Mouse (Mus musculus) MEL (cell line): ENCODE results near the gene Krt23. TPM values are rescaled to one million over a fixed set of nuclear protein-coding genes. Genes with fewer than 3 reads are reported as not detected.

Experiments
- DNase-seq: peaks from one replicate; pipeline ENCODE4 v3.0.0; 2011; ENCODE audit warnings: low read depth, low spot score
- H3K27ac ChIP-seq: 2 replicates; pipeline ENCODE4 v1.5.1; 2012; ENCODE audit warnings: low read depth, mild to moderate bottlenecking, control low read depth, low read length, moderate library complexity; ENCODE audit not compliant: control insufficient read depth
- H3K27me3 ChIP-seq, 2 experiments: fragments of 150-350 bp in 1 of 2; sonication (generic) in 1 of 2; 2 replicates each; pipeline ENCODE4 v1.6.1; 2012; ENCODE audit warnings: low read length in 2 of 2, mild to moderate bottlenecking in 2 of 2, improper control_type of control experiment in 1 of 2, moderate library complexity in 1 of 2; ENCODE audit not compliant: insufficient read depth in 2 of 2, control insufficient read depth in 1 of 2
- H3K36me3 ChIP-seq, 2 experiments: 2 replicates each; pipeline ENCODE4 v1.6.1; 2012 to 2014; ENCODE audit warnings: low read length in 2 of 2, improper control_type of control experiment in 1 of 2, inconsistent platforms in 1 of 2, mild to moderate bottlenecking in 1 of 2; ENCODE audit not compliant: insufficient read depth in 2 of 2, control insufficient read depth in 1 of 2
- H3K4me1 ChIP-seq, 2 experiments: fragments of 150-350 bp in 1 of 2; sonication (generic) in 1 of 2; 2 replicates each; pipeline ENCODE4 v1.6.1; 2012; ENCODE audit warnings: low read length in 2 of 2, improper control_type of control experiment in 1 of 2, mild to moderate bottlenecking in 1 of 2; ENCODE audit not compliant: insufficient read depth in 2 of 2, control insufficient read depth in 1 of 2
- H3K4me3 ChIP-seq, 2 experiments: fragments of 150-350 bp in 1 of 2; sonication (generic) in 1 of 2; 2 replicates each; pipeline ENCODE4 v1.5.1; 2012; ENCODE audit warnings: low read depth in 2 of 2, low read length in 2 of 2, mild to moderate bottlenecking in 2 of 2, moderate library complexity in 2 of 2, control low read depth in 1 of 2, improper control_type of control experiment in 1 of 2; ENCODE audit not compliant: control insufficient read depth in 1 of 2, insufficient read depth in 1 of 2
- H3K79me2 ChIP-seq: 2 replicates; pipeline ENCODE4 v1.6.1; 2012; ENCODE audit warnings: mild to moderate bottlenecking, low read length, moderate library complexity; ENCODE audit not compliant: control insufficient read depth, poor library complexity, insufficient read depth
- H3K9ac ChIP-seq: 2 replicates; pipeline ENCODE4 v1.6.1; 2012; ENCODE audit warnings: low read depth, mild to moderate bottlenecking, control low read depth, low read length, moderate library complexity; ENCODE audit not compliant: control insufficient read depth, poor library complexity, severe bottlenecking
- H3K9me3 ChIP-seq: fragments of 150-350 bp; sonication (generic); replicated peaks from 2 replicates; pipeline ENCODE4 v1.6.1; 2012; ENCODE audit warnings: mild to moderate bottlenecking, low read length, improper control_type of control experiment, moderate library complexity; ENCODE audit not compliant: insufficient read depth
- CHD1 ChIP-seq: IDR thresholded peaks from 2 replicates; pipeline ENCODE4 v1.6.1; 2012; ENCODE audit warnings: low read depth, mild to moderate bottlenecking, inconsistent platforms, low read length, improper control_type of control experiment
- CHD2 ChIP-seq: IDR thresholded peaks from 2 replicates; pipeline ENCODE4 v1.6.1; 2011; ENCODE audit warnings: low read length, improper control_type of control experiment
- CTCF ChIP-seq, 3 experiments: IDR thresholded peaks in 2 of 3; conservative IDR thresholded peaks in 1 of 3; 2 replicates each; pipeline ENCODE4 v1.5.1; 2011 to 2012; ENCODE audit warnings: low read length in 3 of 3, low read depth in 2 of 3, mild to moderate bottlenecking in 2 of 3, improper control_type of control experiment in 1 of 3, inconsistent platforms in 1 of 3, mixed read lengths in 1 of 3, moderate library complexity in 1 of 3; ENCODE audit not compliant: control insufficient read depth in 1 of 3, insufficient read depth in 1 of 3, poor library complexity in 1 of 3, severe bottlenecking in 1 of 3
- E2F4 ChIP-seq: IDR thresholded peaks from 2 replicates; pipeline ENCODE4 v1.6.1; 2011; ENCODE audit warnings: low read depth, low read length, improper control_type of control experiment, borderline replicate concordance
- ELF1 ChIP-seq: IDR thresholded peaks from 2 replicates; pipeline ENCODE4 v1.6.1; 2014; ENCODE audit warnings: low read depth, mild to moderate bottlenecking, inconsistent platforms, low read length, improper control_type of control experiment, moderate library complexity
- EP300 ChIP-seq, 2 experiments: IDR thresholded peaks; 2 replicates each; pipeline ENCODE4 v1.6.1; 2011; ENCODE audit warnings: improper control_type of control experiment in 2 of 2, low read length in 2 of 2, low read depth in 1 of 2, mild to moderate bottlenecking in 1 of 2
- JUND ChIP-seq: IDR thresholded peaks from 2 replicates; pipeline ENCODE4 v1.6.1; 2011; ENCODE audit warnings: low read depth, mild to moderate bottlenecking, improper control_type of control experiment, low read length
- MAFK ChIP-seq: IDR thresholded peaks from 2 replicates; pipeline ENCODE4 v1.6.1; 2011; ENCODE audit warnings: low read depth, mild to moderate bottlenecking, low read length, improper control_type of control experiment, borderline replicate concordance
- MAX ChIP-seq: IDR thresholded peaks from 2 replicates; pipeline ENCODE4 v1.6.1; 2011; ENCODE audit warnings: low read length, improper control_type of control experiment
- MEF2A ChIP-seq: IDR thresholded peaks from 2 replicates; pipeline ENCODE4 v1.6.1; 2014; ENCODE audit warnings: low read depth, mild to moderate bottlenecking, inconsistent platforms, low read length, improper control_type of control experiment; ENCODE audit not compliant: poor library complexity, insufficient replicate concordance, severe bottlenecking; ENCODE audit errors: extremely low read depth
- MXI1 ChIP-seq: IDR thresholded peaks from 2 replicates; pipeline ENCODE4 v1.6.1; 2011; ENCODE audit warnings: mild to moderate bottlenecking, low read depth, low read length, improper control_type of control experiment
- NELFE ChIP-seq: IDR thresholded peaks from 2 replicates; pipeline ENCODE4 v1.6.1; 2011; ENCODE audit warnings: low read depth, low read length, improper control_type of control experiment
- NRF1 ChIP-seq: IDR thresholded peaks from 2 replicates; pipeline ENCODE4 v1.6.1; 2014; ENCODE audit warnings: low read depth, mild to moderate bottlenecking, inconsistent platforms, low read length, improper control_type of control experiment, moderate library complexity; ENCODE audit not compliant: poor library complexity, insufficient read depth, severe bottlenecking
- POLR2A ChIP-seq, 2 experiments: IDR thresholded peaks; 2 replicates each; pipeline ENCODE4 v1.6.1; 2011 to 2012; ENCODE audit warnings: low read length in 2 of 2, mild to moderate bottlenecking in 2 of 2, control low read depth in 1 of 2, improper control_type of control experiment in 1 of 2, low read depth in 1 of 2, moderate library complexity in 1 of 2; ENCODE audit not compliant: control insufficient read depth in 1 of 2, insufficient read depth in 1 of 2, poor library complexity in 1 of 2
- POLR2AphosphoS2 ChIP-seq: IDR thresholded peaks from 2 replicates; pipeline ENCODE4 v1.6.1; 2011; ENCODE audit warnings: low read length, improper control_type of control experiment
- TAL1 ChIP-seq: IDR thresholded peaks from 2 replicates; pipeline ENCODE4 v1.6.1; 2012; ENCODE audit warnings: mild to moderate bottlenecking, inconsistent platforms, low read length, moderate library complexity, mixed read lengths
- TCF12 ChIP-seq: IDR thresholded peaks from 2 replicates; pipeline ENCODE4 v1.6.1; 2014; ENCODE audit warnings: low read depth, mild to moderate bottlenecking, inconsistent platforms, low read length, improper control_type of control experiment, moderate library complexity
- USF2 ChIP-seq, 2 experiments: IDR thresholded peaks; 2 replicates each; pipeline ENCODE4 v1.6.1; 2011 to 2012; ENCODE audit warnings: improper control_type of control experiment in 2 of 2, low read length in 2 of 2, borderline replicate concordance in 1 of 2, inconsistent platforms in 1 of 2, low read depth in 1 of 2, mild to moderate bottlenecking in 1 of 2; ENCODE audit not compliant: insufficient read depth in 1 of 2
- polyA plus RNA-seq, 2 experiments: library from polyadenylated mRNA; stranded (reverse) in 1 of 2; unstranded in 1 of 2; fragments of >175 nt in 1 of 2; fragments of >200 nt in 1 of 2; gene quantifications; 2 replicates each; pipeline versions ENCODE4 v1.2.1 to v1.2.4; 2012; ENCODE audit warnings: low replicate concordance in 2 of 2, low read depth in 1 of 2; ENCODE audit not compliant: insufficient read length in 2 of 2, insufficient read depth in 1 of 2, missing spikeins in 1 of 2
- total RNA-seq: library from RNA; depleted of rRNA; stranded (reverse); fragments of 300-350 nt; gene quantifications from 2 replicates; pipeline ENCODE4 v1.2.3, GENCODE M21; 2012

The Krt23 gene
- total and polyA plus RNA-seq, 3 experiments: not detected

DNA sequence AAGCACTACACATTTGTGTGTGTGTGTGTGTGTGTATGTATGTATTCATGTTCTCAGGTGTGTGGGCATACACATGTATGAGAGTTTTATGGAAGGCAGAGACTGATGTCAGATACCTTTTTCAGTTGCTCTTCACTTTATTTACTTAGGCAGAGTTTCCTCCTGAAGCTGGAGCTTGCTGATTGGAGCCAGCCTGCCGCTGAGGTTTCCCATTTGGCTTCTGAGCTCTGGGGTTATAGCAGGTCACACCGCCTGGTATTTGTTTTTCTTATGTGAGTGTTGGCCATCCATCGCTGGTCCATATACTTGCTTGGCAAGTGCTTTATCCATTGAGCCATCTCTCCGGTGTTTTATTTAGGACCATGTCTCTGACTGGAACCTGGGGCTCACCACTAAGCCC lies 23.7 kb downstream of the Krt23 start (continued):
- TF ChIP-seq MEF2A: no peak
- TF ChIP-seq POLR2A (IDR thresholded peaks at IDR 0.05; ENCODE audit: control insufficient read depth in 1 of 2, insufficient read depth in 1 of 2, low read depth in 1 of 2, low read length in 2 of 2, poor library complexity in 1 of 2): no peak
- no peak for TF ChIP-seq TCF12
- TF ChIP-seq, all 39 proteins: peak for 0

DNA sequence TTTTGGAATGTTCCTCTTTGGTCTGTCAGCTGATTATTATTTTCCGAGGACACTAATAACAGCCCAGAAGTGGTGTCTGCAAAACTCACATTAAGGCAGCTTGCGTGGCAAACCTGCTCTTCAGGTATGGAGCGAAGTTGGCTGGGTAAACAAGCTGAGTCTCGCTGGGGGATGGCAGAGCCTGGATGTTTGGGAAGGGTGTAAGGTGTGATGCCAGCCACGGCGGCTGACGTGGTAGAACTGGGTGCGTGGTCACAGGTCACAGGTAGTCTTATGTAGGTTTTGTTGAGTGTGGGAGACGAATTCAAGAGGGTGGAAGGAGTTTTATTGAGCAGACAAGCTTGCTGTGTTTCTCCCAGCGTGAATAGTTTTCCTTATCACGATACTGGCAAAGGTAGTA lies 24.4 kb downstream of the Krt23 start:
- no peaks in the 10 kb centered on the region for H3K27me3 ChIP-seq
- no peak overlapping the region for H3K4me3 ChIP-seq
- H3K9me3 ChIP-seq: no peaks in the 10 kb centered on the region
- no peak overlapping the region for H3K9ac ChIP-seq
- no peak for DNase-seq
- H3K27ac ChIP-seq: no peak overlapping the region
- TF ChIP-seq E2F4 (no peak), ELF1 (no peak), POLR2AphosphoS2 (no peak), CHD1 (no peak), MAX (no peak), EP300 (IDR thresholded peaks at IDR 0.05; ENCODE audit: low read depth in 1 of 2, low read length in 2 of 2) (no peak), POLR2A (IDR thresholded peaks at IDR 0.05; ENCODE audit: control insufficient read depth in 1 of 2, insufficient read depth in 1 of 2, low read depth in 1 of 2, low read length in 2 of 2, poor library complexity in 1 of 2) (no peak), JUND (no peak), CHD2 (no peak), TCF12 (no peak), MXI1 (no peak), CTCF (IDR thresholded peaks at IDR 0.05 in 2 of 3, conservative IDR thresholded peaks at IDR 0.05 in 1 of 3; ENCODE audit: control insufficient read depth in 1 of 3, insufficient read depth in 1 of 3, low read depth in 2 of 3, low read length in 3 of 3, poor library complexity in 1 of 3, severe bottlenecking in 1 of 3) (no peak), NRF1 (no peak), NELFE (no peak), USF2 (IDR thresholded peaks at IDR 0.05; ENCODE audit: borderline replicate concordance in 1 of 2, insufficient read depth in 1 of 2, low read depth in 1 of 2, low read length in 2 of 2) (no peak), TAL1 (no peak)
- TF ChIP-seq, all 39 proteins: peak for 0
- no peaks in the 10 kb centered on the region for H3K4me1 ChIP-seq
- H3K79me2 ChIP-seq: no peaks in the 10 kb centered on the region
- H3K36me3 ChIP-seq: no peaks in the 10 kb centered on the region

DNA sequence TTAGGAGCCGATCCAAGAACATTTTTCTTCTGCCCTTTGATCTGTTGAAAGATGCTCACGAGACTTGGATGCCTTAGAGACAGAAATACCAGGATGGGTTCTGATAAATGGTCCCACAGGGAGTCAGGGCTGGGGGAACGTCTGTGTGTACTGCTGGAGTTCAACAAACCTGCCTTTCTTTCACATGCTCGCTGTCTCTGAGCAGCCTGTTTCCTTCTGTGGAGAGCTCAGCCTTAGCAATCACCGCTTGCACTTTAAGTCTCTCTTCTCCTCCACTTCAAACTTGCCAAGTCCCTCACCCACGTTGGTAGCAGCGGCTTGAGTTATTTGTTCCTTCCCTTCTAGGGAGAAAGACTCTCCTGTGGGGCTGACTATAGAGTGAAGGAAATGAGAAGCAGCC lies 26.6 kb downstream of the Krt23 start:
- DNase-seq: no peak
- TF ChIP-seq TAL1 (no peak), MAFK (no peak), CTCF (IDR thresholded peaks at IDR 0.05 in 2 of 3, conservative IDR thresholded peaks at IDR 0.05 in 1 of 3; ENCODE audit: control insufficient read depth in 1 of 3, insufficient read depth in 1 of 3, low read depth in 2 of 3, low read length in 3 of 3, poor library complexity in 1 of 3, severe bottlenecking in 1 of 3) (no peak), NRF1 (no peak), ELF1 (no peak)
- TF ChIP-seq, all 39 proteins: peak for 0
- Histone ChIP-seq H3K9ac (no peak overlapping the region), H3K27me3 (no peaks in the 10 kb centered on the region; a peak in 1 of 4 replicates), H3K9me3 (no peaks in the 10 kb centered on the region), H3K36me3 (no peaks in the 10 kb centered on the region), H3K27ac (no peak overlapping the region), H3K79me2 (no peaks in the 10 kb centered on the region), H3K4me3 (no peak overlapping the region), H3K4me1 (no peaks in the 10 kb centered on the region)
